Mouse (Mus musculus) T-helper 1 cell (primary cell): Measurements from ENCODE around the gene Socs2.

Experiments used
- in situ Hi-C: fragments of 300-600 bp; cut with MboI, MseI; formaldehyde crosslinking; loops from one replicate; pipeline ENCODE4 v1.15.1; 2025; ENCODE audit warnings: high pct_unique_total_duplicates

Gene Socs2

DNA sequence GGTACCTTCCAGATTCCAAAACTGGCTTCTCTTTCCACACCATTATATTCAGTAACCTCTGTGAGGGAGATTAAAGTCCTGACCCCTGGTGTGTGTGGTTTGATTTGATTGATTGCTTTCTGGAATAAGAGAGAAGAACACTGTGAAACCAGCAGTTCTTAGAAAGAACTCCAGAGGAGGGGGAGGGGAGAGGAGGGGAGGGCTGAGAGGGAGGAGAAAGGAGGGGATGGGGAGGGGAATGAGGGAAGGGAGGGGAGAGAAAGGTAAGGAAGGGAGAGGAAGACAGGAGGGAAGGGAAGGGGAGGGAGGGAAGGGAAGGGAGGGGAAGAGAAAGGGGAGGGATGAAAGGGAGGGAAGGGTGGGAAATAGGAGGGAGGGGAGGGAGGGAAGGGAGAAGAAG is 62.3 kb downstream of the Socs2 start:
- in situ Hi-C loops = no loop called here

DNA sequence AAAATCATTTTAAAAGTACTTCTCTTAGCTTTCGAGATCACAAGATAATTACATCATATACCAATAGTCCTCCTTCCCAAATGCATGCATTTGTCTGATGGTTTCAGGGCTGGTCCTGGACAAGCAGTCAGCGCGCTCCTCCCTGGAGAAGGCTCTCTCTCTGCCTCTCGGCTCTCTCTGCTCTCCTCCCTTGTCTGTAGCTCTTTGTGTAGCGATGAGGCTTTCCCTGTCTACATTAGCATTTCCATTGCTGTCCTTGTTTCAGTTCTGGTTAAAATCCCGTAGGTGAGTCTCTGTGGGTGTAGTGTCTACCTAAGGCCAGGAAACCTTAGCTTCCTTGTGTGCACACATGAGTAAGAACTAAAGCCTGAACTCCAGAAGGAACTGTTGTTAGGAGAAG is 62.9 kb downstream of the Socs2 start:
- in situ Hi-C loops = no loop called here

DNA sequence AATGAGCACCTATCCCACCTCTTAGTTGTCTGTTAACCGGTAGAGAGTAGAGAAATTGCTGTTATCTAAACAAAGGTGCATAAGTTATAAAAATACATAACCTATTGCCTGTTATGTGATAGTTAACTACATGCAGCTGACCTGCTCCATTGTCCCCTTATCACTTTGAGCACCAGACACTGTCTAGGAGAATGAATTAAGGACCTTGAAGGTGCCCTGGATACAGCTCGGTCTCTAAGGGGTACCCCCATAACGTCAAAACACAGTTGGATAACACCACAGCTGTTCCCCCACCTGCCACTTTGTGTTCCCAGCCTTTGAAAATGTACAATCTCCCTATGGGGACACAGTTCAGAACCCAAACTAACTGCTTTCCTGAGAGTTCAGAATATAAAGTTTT is 68.5 kb downstream of the Socs2 start:
- in situ Hi-C loops = no loop called here

DNA sequence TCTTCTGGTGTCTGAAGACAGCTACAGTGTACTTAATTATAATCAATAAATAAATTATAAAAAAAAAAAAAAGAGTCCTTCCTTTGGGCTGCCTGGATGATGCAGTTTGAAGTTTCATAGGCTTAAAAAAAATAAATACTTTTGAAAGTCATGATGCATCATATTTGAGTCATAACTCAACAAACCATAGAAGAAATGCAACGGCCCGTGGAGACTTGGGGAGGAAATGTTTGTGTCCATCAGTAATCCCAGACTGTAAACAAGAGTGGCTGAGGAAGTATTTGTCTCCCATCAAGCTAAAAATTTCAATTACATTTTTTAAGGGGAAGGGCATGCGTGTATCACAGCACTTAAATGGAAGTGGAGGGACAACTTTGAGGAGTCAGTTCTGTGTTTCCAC is 69.2 kb downstream of the Socs2 start:
- in situ Hi-C loops = no loop called here

DNA sequence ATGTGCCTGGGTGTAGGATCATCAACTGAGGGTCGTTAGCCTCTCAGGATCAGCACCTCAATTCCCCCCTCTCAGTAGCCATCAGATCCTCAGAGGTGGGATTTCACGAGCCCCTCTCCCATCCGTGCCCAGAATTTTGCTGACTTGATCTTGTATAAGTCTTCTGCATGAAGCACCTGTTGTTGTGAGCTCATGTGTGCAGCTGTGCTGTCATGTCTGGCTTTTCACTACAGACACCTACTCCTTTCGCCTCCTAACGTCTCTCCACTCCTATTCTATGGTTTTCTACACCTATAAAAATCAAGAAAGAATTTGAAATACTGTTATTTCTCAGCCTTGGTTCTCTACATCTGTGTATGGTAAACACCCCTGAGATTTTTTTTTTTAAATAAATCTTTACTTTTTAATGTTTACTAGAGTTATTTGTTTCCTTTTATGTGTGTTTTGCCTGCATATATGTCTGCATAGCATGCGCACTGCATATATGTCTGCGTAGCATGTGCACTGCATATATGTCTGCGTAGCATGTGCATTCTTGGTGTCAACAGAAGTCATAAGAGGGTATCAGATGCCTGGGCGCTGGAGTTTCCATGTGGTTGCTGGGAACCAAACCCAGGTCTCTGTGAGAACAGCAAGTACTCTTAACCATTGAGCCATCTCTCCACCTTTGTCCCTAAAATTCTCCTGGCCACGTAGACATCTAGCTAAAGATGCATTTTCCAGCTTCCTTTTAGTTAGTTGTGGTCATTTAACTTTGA is 74.0 kb downstream of the Socs2 start:
- in situ Hi-C loops = no loop called here

DNA sequence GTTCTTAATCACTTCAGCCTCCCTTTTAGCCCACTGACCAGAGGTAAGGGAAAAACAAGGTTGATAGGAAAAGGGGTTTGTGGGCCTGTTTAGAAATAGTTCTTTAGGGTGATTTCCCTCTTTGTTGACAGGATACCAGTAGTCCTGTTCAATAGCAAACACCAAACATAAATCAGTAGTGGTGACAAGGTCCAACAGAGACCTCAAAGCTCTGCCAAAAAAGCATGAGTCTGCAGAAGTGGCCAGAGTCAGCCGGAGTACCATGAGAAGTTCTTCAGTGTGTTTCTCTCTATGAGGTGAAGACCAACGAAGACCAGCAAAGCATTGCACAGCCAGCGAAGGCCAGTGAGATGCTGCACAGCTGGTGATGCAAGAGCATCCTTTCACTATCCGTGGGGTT is 76.3 kb downstream of the Socs2 start:
- in situ Hi-C loops = no loop called here

DNA sequence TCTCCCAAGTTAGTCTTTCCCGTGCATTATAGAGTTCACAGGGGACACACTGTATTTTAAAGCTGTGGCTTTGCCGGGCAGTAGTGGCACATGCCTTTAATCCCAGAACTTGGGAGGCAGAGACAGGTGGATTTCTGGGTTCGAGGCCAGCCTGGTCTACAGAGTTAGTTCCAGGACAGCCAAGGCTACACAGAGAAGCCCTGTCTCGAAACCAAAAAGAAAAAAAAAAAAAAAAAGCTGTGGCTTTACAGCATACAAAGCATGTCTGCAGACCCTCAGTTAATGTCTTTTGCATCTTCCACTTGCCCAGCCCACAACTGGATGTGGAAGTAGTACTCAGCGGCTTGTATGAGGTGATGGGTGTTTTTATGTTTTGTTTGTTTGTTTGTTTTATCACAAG is 79.4 kb downstream of the Socs2 start:
- in situ Hi-C loops = no loop called here

DNA sequence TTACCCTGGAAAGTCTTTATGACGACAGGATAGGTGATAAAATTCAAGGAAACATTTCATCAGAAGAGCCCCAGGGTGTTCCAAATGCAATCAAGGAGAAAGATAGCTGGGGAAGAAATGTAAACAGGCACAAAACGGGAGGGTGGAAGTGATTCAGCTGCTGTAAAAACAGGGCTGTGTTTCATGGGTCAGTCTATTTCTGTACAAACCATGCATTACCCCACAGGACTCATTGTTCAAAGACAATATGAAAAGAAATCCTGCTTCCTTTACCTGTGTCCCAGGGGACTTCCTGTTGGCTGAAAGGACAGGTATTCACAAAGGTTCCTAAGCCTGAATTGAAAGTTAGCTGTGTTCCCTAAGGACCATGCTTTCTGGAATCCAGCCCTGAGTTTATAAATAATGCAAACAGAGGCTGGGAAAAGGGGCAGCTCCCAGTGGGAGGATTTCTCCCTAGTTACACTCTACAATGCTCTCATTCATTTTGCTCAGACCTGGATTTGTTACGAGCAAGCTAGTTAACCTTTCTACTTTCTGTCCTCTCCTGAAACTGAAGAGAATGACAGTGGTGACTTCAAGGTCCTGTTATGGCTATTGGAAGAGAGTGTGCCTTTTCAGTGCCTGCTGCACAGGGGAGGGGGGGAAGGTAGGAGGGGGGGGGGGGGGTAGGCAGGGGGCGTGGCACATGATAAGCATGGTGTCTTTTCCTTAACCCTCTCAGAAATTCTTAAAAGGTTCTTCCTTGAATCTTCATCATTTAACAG is 80.0 kb downstream of the Socs2 start:
- in situ Hi-C loops = no loop called here
